Mouse (Mus musculus) embryonic stem cell, embryonic (primary cell): ENCODE data around the gene Mthfd1l.

Experiments
- CTCF ChIA-PET, 4 experiments: fragments of 300-600 bp in 2 of 4; fragments of 350-600 bp in 2 of 4; sonication (Branson Sonifier 250); formaldehyde crosslinking; loops; one replicate each; lab custom pipeline; 2022; ENCODE audit warnings: inconsistent platforms in 2 of 4; lab: Charles Lee
- POLR2A ChIA-PET, 4 experiments: fragments of 300-600 bp in 2 of 4; fragments of 350-600 bp in 2 of 4; sonication (Branson Sonifier 250); formaldehyde crosslinking; loops; one replicate each; lab custom pipeline; 2022; ENCODE audit warnings: antibody characterized with exemption in 4 of 4, inconsistent platforms in 1 of 4; lab: Charles Lee

Mthfd1l gene

DNA sequence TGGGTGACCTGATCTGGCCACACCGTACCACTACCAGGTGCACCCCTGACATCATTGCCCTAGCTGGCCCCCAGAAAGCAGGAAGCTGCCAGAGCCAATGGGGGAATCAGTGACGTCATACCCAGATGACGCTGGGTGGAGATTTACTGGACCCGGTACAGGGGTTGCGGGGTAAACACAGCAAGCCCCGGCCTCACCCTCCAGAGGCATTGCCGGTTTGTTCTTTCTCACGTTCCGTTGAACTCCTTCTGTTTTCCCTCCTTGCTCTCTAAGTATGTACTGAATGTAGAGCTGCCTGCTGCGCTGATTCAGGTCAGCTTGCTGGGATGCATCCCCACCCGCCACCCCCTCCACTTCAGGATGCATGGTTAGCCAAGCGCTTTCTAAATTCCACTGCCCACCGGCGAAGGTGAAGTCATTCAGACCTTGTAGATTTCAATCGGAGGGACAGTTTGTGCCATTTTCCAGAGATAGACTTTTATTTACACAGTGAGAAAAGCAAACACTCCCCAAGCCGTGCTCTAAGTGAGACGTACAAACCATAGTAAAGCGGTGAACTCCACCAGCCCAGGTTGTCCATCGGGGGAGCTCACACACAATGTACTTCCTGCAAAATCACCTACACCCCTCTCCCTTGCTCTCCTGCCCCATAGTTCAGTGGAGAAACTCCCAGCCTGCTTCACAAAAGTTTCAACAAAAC, 138.3 kb downstream of the Mthfd1l start:
- ChIA-PET CTCF (interaction anchor here in 2 of 4 experiments (0.6 to 1.1 kb wide), 3 partner anchors 13 to 164 kb away, joined by 3 to 5 read pairs (median 4); no protein-coding TSS in a partner anchor), POLR2A (interaction anchor here in 3 of 4 experiments (0.6 to 2.3 kb wide), 22 partner anchors 11 to 275 kb away, joined by 3 to 11 read pairs (median 3); partner anchors contain the start of gene Mthfd1l (in 1 of the 3))

- CTCF ChIA-PET: interaction anchor here in 2 of 4 experiments (0.6 to 1.1 kb wide), 3 partner anchors 12 to 164 kb away, joined by 3 to 5 read pairs (median 4); no protein-coding TSS in a partner anchor
- POLR2A ChIA-PET: interaction anchor here in 3 of 4 experiments (0.6 to 2.3 kb wide), 14 partner anchors 10 to 227 kb away, joined by 3 to 11 read pairs (median 4); partner anchors contain the start of gene Mthfd1l (in 1 of the 3)
These were observed 138.8 kb downstream of the Mthfd1l start for GRCm38 (mm10) chr10:4111795-4112139.

DNA sequence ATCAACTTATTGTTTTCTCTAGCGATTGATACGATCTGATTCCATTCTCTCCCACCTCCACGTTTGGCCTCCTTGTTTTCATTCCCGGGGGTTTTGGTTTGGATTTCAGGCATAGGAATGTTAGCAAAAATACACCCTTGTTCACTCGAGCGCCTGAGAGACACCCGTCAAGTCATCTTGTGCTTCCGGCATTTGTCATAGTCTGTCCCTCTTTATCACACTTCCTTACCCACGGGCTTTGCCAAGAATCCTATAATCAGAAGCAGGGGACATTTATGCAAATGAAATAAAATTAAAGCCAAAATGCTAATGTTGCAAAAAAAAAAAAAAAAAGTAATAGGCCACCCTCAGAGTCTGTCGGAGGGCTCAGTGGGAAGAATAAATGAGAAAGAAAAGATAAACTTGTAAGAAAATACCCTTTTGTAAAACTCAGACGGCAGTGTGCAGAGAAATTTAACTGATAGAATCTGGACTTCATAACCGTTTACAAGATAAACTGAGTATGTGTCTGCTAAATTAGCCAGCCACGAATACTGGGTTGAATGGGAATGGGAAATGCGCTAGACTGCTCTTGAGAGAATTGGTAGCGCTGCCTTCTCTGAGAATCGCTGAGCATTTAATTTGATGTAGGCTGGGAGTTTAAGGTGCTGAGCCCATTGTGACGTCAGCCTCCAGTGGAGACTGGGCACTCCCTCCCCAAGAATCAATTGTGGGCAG, 139.9 kb downstream of the Mthfd1l start:
- CTCF ChIA-PET: interaction anchor here in 2 of 4 experiments (0.5 kb wide), 2 partner anchors 29 to 31 kb away, joined by 3 to 4 read pairs; no protein-coding TSS in a partner anchor
- POLR2A ChIA-PET: interaction anchor here in 2 of 4 experiments (0.7 to 2.3 kb wide), 4 partner anchors 10 to 222 kb away, joined by 3 to 11 read pairs (median 6); no protein-coding TSS in a partner anchor

- ChIA-PET CTCF (interaction anchor here in 3 of 4 experiments (0.5 to 0.6 kb wide), 3 partner anchors 28 to 231 kb away, joined by 3 to 8 read pairs (median 4); no protein-coding TSS in a partner anchor), POLR2A (no interaction called here)
These were observed 140.4 kb downstream of the Mthfd1l start for GRCm38 (mm10) chr10:4113328-4113658.

GRCm38 (mm10) chr10:4116653-4117052, 143.7 kb downstream of the Mthfd1l start:
- ChIA-PET POLR2A (interaction anchor here (0.5 to 1.6 kb wide), 15 partner anchors 8 to 142 kb away, joined by 3 to 11 read pairs (median 3); no protein-coding TSS in a partner anchor), CTCF (interaction anchor here in 3 of 4 experiments (0.6 to 1.5 kb wide), 5 partner anchors 10 to 218 kb away, joined by 3 to 5 read pairs (median 4); no protein-coding TSS in a partner anchor)

DNA sequence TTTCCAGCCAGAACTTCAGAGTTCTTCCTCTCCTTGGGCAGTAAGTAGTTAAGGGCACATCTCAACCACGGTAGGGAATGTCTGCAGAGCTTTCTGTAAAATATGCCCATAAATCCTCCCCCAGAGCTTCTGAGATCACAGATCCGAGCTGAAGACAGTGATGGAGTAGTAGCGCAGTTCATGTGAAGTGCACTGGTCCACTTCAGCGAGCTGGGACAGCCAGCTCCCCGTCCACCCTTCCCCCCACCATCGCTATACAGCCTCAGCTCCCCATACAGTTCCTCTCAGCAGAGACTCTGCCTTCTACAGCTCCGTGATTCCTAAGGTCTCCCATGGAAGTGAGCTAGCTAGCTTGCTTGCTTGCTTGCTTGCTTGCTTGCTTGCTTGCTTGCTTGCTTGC, 144.2 kb downstream of the Mthfd1l start:
- POLR2A ChIA-PET: interaction anchor here (0.5 to 1.6 kb wide), 13 partner anchors 9 to 618 kb away, joined by 3 to 11 read pairs (median 3); no protein-coding TSS in a partner anchor
- CTCF ChIA-PET: interaction anchor here in 3 of 4 experiments (0.6 to 1.5 kb wide), 6 partner anchors 10 to 218 kb away, joined by 3 to 5 read pairs (median 4); no protein-coding TSS in a partner anchor

DNA sequence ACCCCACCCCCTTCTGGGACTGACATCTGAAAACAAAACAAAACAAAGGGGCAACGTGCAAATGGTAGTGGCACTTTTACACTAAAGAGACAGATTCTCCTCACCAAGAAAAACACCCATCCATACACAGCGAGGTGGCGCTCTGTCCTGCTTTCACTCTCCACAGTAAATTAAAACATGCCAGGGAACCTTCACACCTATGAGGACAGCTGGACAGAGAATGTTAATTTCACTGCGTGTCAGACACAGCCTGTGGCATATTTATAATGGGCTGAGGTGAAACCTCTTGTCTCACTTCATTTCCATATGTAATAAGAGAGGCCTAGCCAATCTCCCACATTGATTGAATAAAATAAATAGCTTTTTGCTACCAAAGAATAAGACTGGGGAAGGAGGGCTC, 146.4 kb downstream of the Mthfd1l start:
- ChIA-PET CTCF (interaction anchor here in 1 of 4 experiments (1.4 kb wide), 1 partner anchor 9 kb away, joined by 3 read pairs; no protein-coding TSS in a partner anchor), POLR2A (interaction anchor here in 3 of 4 experiments (0.5 to 1.6 kb wide), 8 partner anchors 10 to 46 kb away, joined by 3 to 6 read pairs (median 3); no protein-coding TSS in a partner anchor)

DNA sequence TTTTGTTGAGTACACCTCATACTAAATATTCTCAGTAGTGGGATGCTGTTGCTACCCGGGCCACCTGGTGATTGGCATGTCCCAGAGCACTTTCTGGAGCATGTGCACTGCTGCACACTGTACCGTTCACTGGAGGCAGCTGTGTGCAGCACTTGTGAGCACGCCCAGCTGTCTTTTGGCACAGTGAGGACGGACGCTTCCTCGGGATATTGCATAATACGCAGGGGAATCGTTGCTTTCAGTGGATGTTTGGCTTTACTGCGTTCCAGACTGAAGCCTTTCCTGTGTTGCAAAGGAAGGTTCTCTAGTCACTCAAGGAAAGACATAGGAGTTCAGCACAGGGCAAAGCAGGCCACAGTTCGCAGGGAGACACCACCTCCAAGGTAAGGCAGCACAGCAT, 147.8 kb downstream of the Mthfd1l start:
- ChIA-PET POLR2A (interaction anchor here in 1 of 4 experiments (0.6 kb wide), 1 partner anchor 11 kb away, joined by 3 read pairs; no protein-coding TSS in a partner anchor), CTCF (interaction anchor here in 1 of 4 experiments (0.6 kb wide), 1 partner anchor 162 kb away, joined by 3 read pairs; no protein-coding TSS in a partner anchor)

- CTCF ChIA-PET: no interaction called here
- POLR2A ChIA-PET: interaction anchor here in 2 of 4 experiments (1.0 to 2.9 kb wide), 4 partner anchors 10 to 15 kb away, joined by 3 to 9 read pairs (median 5); no protein-coding TSS in a partner anchor
These were observed 148.3 kb downstream of the Mthfd1l start for GRCm38 (mm10) chr10:4121197-4121596.

DNA sequence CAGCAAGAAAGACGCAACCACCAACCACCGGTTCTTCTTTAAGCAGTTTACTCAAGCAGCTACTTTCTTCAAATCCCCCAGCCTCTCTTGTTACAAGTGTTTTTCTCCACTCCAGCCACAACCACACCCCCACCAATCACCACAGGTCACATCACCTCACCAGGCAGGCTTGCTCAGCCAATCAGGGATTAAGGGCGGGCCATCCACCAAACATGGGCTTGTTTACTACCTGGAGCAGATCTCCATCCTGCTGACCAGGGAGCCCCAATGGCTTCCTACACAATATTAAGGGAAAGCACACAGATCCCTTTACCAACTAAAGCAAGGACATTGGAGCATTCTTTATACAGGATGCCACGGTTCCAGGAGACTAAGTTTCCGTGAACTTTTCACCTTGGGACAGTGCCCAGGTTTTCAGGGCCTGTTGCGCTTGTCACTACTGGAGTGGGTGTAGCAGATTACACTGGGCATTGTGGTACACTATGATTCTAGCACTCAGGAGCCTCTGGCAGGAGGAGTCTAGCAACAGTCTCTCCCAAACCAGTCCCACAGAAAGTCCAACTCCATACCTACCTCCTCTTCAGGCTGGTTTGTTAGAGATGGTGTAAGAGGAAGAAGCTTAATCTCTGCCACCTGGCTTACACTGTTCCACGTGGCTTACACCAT, 150.5 kb downstream of the Mthfd1l start:
- CTCF ChIA-PET: interaction anchor here in 1 of 4 experiments (1.4 kb wide), 1 partner anchor 12 kb away, joined by 3 read pairs; no protein-coding TSS in a partner anchor
- POLR2A ChIA-PET: interaction anchor here in 3 of 4 experiments (0.6 to 2.9 kb wide), 9 partner anchors 9 to 929 kb away, joined by 3 to 9 read pairs (median 4); no protein-coding TSS in a partner anchor

DNA sequence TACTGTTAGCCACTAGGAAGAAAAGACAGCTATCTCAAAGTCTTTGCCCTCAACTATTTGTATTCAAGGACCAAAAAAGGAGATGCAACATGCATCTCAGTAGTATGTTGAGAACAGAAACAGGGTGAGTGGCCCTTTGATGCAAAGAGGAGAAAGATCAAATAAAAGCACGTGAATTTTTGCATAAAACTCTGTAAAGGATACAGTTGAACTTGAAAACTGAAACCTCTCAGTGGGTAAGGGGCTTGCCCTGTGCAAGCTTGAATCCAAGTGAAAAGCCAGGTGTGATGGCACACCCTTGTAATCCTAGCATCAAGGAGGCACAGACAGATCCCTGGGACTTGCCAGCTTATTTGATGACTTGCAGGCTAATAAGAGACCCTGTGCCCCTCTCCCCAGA, 151.2 kb downstream of the Mthfd1l start:
- ChIA-PET POLR2A (interaction anchor here in 3 of 4 experiments (0.6 to 2.9 kb wide), 11 partner anchors 10 to 928 kb away, joined by 3 to 9 read pairs (median 3); no protein-coding TSS in a partner anchor), CTCF (interaction anchor here in 2 of 4 experiments (0.6 to 1.4 kb wide), 2 partner anchors 13 to 40 kb away, joined by 3 read pairs; no protein-coding TSS in a partner anchor)

- ChIA-PET CTCF (no interaction called here), POLR2A (interaction anchor here in 2 of 4 experiments (1.1 to 1.5 kb wide), 5 partner anchors 14 to 119 kb away, joined by 3 to 9 read pairs (median 3); no protein-coding TSS in a partner anchor)
These were observed 152.3 kb downstream of the Mthfd1l start for GRCm38 (mm10) chr10:4125232-4125631.

DNA sequence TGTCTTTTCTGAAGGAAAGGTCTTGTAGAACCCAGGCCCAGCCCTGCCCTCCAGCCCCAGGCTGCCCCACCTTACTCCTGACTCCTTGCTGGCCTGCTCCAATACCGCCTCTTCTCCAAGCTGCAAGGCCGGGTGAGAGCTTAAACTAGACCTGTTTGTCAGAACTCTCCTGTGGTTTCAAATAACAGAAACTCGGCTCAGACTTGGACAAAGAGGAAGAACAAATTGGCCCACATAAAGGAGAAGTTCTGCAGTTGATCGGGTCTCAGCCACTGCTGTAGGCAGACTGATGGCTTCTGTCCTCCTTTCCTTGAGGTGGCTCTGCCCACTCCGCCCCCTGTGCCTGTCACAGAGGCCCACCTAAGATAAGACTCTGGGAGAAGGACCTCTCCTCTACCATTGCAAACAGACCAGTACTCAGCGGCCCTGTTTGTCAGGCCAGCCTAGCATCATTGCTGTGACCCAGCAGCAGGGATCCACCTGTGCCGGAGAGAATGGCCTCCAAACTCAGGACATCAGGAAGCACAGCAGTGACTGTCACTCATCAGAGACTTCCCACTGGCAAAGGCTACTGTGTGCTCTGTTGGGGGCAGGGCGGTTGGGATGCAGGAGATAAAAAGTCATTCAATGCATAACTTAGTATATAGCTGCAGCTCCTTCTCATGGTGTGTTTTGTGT, 153.6 kb downstream of the Mthfd1l start:
- POLR2A ChIA-PET: interaction anchor here in 2 of 4 experiments (0.7 to 2.2 kb wide), 6 partner anchors 9 to 572 kb away, joined by 3 to 8 read pairs (median 3); no protein-coding TSS in a partner anchor
- CTCF ChIA-PET: no interaction called here

GRCm38 (mm10) chr10:4128411-4128810, 155.5 kb downstream of the Mthfd1l start:
- CTCF ChIA-PET: interaction anchor here in 2 of 4 experiments (0.5 to 1.0 kb wide), 3 partner anchors 9 to 213 kb away, joined by 3 to 7 read pairs (median 5); no protein-coding TSS in a partner anchor
- POLR2A ChIA-PET: interaction anchor here in 3 of 4 experiments (0.7 to 3.4 kb wide), 13 partner anchors 9 to 117 kb away, joined by 3 to 19 read pairs (median 4); no protein-coding TSS in a partner anchor

- POLR2A ChIA-PET: interaction anchor here in 3 of 4 experiments (0.6 to 3.4 kb wide), 14 partner anchors 9 to 116 kb away, joined by 3 to 19 read pairs (median 4); no protein-coding TSS in a partner anchor
- CTCF ChIA-PET: interaction anchor here in 2 of 4 experiments (0.5 to 1.0 kb wide), 3 partner anchors 10 to 213 kb away, joined by 3 to 7 read pairs (median 5); no protein-coding TSS in a partner anchor
These were observed 156.0 kb downstream of the Mthfd1l start for GRCm38 (mm10) chr10:4128915-4129314.

GRCm38 (mm10) chr10:4129461-4129860, 156.5 kb downstream of the Mthfd1l start:
- CTCF ChIA-PET: interaction anchor here in 1 of 4 experiments (0.6 kb wide), 1 partner anchor 1027 kb away, joined by 3 read pairs; no protein-coding TSS in a partner anchor

More at GRCm38 (mm10) chr10:4129461-4129860, 156.5 kb downstream of the Mthfd1l start:
- POLR2A ChIA-PET: interaction anchor here in 3 of 4 experiments (0.6 to 3.4 kb wide), 10 partner anchors 10 to 196 kb away, joined by 3 to 19 read pairs (median 4); no protein-coding TSS in a partner anchor
